Mouse (Mus musculus): ENCODE results near the gene Dlgap5.

Dlgap5 gene

GRCm38 (mm10) chr14:47346715-47347114, 71.5 kb downstream of the Dlgap5 start:
- no peak for DNase-seq

GRCm38 (mm10) chr14:47341811-47342291, 76.4 kb downstream of the Dlgap5 start:
- DNase-seq = no peak

- no peak for DNase-seq
These were observed 77.8 kb downstream of the Dlgap5 start for GRCm38 (mm10) chr14:47340231-47340925.
